Mouse (Mus musculus) heart, embryonic 14.5 days (tissue): ENCODE data around the gene Daglb. TPM values are rescaled to one million over a fixed set of nuclear protein-coding genes. Genes with fewer than 3 reads are reported as not detected.

Experiments
- ATAC-seq: fragments of 200-750 bp; cut with Nextera tagmentation; 2 replicates; pipeline ENCODE4 v1.8.0; 2017; ENCODE audit warnings: low read depth, moderate TSS enrichment; ENCODE audit not compliant: insufficient number of reproducible peaks, insufficient read depth, low FRiP score
- H3K27ac ChIP-seq, 2 experiments: fragments of 200-500 bp in 1 of 2; fragments of 300-500 bp in 1 of 2; sonication (generic) in 1 of 2; replicated peaks in 1 of 2; 2 replicates each; pipeline ENCODE4 v1.5.1; 2012 to 2014; ENCODE audit warnings: low read depth in 2 of 2, low read length in 2 of 2, control low read depth in 1 of 2, mild to moderate bottlenecking in 1 of 2, mixed read lengths in 1 of 2; ENCODE audit not compliant: control insufficient read depth in 1 of 2, insufficient read depth in 1 of 2
- H3K27me3 ChIP-seq: fragments of 300-500 bp; sonication (generic); 2 replicates; pipeline ENCODE4 v1.6.1; 2014; ENCODE audit warnings: mild to moderate bottlenecking, low read length, control low read depth; ENCODE audit not compliant: control insufficient read depth, insufficient read depth
- H3K36me3 ChIP-seq: fragments of 300-500 bp; sonication (generic); 2 replicates; pipeline ENCODE4 v1.6.1; 2014; ENCODE audit warnings: mild to moderate bottlenecking, control low read depth, low read length, mixed read lengths; ENCODE audit not compliant: control insufficient read depth, insufficient read depth
- H3K4me1 ChIP-seq, 2 experiments: fragments of 200-500 bp in 1 of 2; fragments of 300-500 bp in 1 of 2; sonication (generic) in 1 of 2; 2 replicates each; pipeline ENCODE4 v1.6.1; 2012 to 2014; ENCODE audit warnings: low read length in 2 of 2, control low read depth in 1 of 2, mixed read lengths in 1 of 2; ENCODE audit not compliant: control insufficient read depth in 2 of 2, insufficient read depth in 2 of 2
- H3K4me2 ChIP-seq: fragments of 300-500 bp; sonication (generic); 2 replicates; pipeline ENCODE4 v1.6.1; 2014; ENCODE audit warnings: mild to moderate bottlenecking, low read length
- H3K4me3 ChIP-seq, 2 experiments: fragments of 200-500 bp in 1 of 2; fragments of 300-500 bp in 1 of 2; sonication (generic) in 1 of 2; 2 replicates each; pipeline ENCODE4 v1.5.1; 2012 to 2014; ENCODE audit warnings: low read length in 2 of 2, mild to moderate bottlenecking in 2 of 2, control low read depth in 1 of 2, low read depth in 1 of 2, moderate library complexity in 1 of 2; ENCODE audit not compliant: control insufficient read depth in 1 of 2, insufficient read depth in 1 of 2
- H3K9ac ChIP-seq: fragments of 300-500 bp; sonication (generic); 2 replicates; pipeline ENCODE4 v1.6.1; 2014; ENCODE audit warnings: mild to moderate bottlenecking, low read length
- H3K9me3 ChIP-seq: fragments of 300-500 bp; sonication (generic); 2 replicates; pipeline ENCODE4 v1.6.1; 2016; ENCODE audit warnings: low read length, control low read depth; ENCODE audit not compliant: control insufficient read depth
- WGBS: fragments of 180-500 bp; shearing (Covaris S2); extraction: QIAGEN DNeasy Blood & Tissue Kit; methylation state at CpG from one replicate; pipeline ENCODE4 v1.1.7; 2014; 5-methylcytosine and 5-hydroxymethylcytosine counted together
- polyA plus RNA-seq: library from polyadenylated mRNA; unstranded; fragments of >200 nt; fragmentation: Nextera tagmentation; extraction: Ambion mirVana; gene quantifications from 2 replicates; pipeline ENCODE4 v1.2.1, GENCODE M21; 2014

Gene Daglb
- polyA plus RNA-seq, 1 experiment from 2014 or later, result 10.8 TPM

DNA sequence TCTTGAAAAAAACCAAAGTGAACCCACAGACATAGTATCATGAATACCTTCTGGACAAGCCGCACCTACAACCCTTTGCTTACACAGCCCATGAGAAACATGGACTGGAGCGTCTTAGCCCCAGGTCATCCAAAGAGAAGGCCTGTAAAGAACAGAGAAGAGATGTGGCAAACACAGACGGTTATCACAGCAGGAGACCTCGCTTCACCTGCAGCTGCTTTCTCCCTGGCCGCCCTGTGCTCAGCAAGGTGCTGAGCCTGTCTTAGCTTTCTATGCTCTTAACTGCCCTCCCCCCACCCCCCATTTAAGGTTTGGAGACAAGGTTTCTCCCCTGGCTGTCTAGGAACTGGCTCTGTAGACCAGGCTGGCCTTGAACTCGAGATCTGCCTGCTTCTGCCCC is 90.8 kb downstream of the Daglb start:
- Histone ChIP-seq H3K4me3 (no peak overlapping the region), H3K36me3 (peaks cover 17% of the 10 kb centered on the region; the same call in 1 of the 2 replicates), H3K4me2 (no peak overlapping the region), H3K9me3 (no peaks in the 10 kb centered on the region), H3K27me3 (no peaks in the 10 kb centered on the region), H3K27ac (no peak overlapping the region), H3K9ac (no peak overlapping the region), H3K4me1 (peaks cover 21 to 25% of the 10 kb centered on the region in 2 experiments)
- 72% methylated on average over 6 of the region's 6 CpGs for WGBS
- ATAC-seq, result no peak

Other genes with a start within 250 kb of the Daglb start
- gene Spdye4a, start 237.7 kb upstream of the Daglb start, polyA plus RNA-seq, result not detected in 2 replicates
- gene Zfp12, start 229.4 kb upstream of the Daglb start, polyA plus RNA-seq, result 9.4 and 9.7 TPM in 2 replicates
- gene Zfp316, start 194.6 kb upstream of the Daglb start, polyA plus RNA-seq, result 1.1 and 1.6 TPM in 2 replicates
- 0.07 TPM in 1 of 2 replicates, not detected in the other for gene Zfp853, start 171.0 kb upstream of the Daglb start, polyA plus RNA-seq
- gene E130309D02Rik, start 149.2 kb upstream of the Daglb start, polyA plus RNA-seq, result 17.7 and 18.4 TPM in 2 replicates
- gene Zdhhc4, start 135.3 kb upstream of the Daglb start, polyA plus RNA-seq, result 58.7 and 60.1 TPM in 2 replicates
- gene Grid2ip, start 107.2 kb upstream of the Daglb start, polyA plus RNA-seq, result 0.09 and 0.18 TPM in 2 replicates
- gene Kdelr2, start 60.7 kb upstream of the Daglb start, polyA plus RNA-seq, result 228 and 254 TPM in 2 replicates
- 407 and 410 TPM in 2 replicates for gene Rac1, start 63.5 kb downstream of the Daglb start, polyA plus RNA-seq
- gene Cyth3, start 157.9 kb downstream of the Daglb start, polyA plus RNA-seq, result 49.2 and 56.2 TPM in 2 replicates